Mouse (Mus musculus) limb, embryonic 14.5 days (tissue): ENCODE results near the gene Ube2h. TPM values are rescaled to one million over a fixed set of nuclear protein-coding genes. Genes with fewer than 3 reads are reported as not detected.

ENCODE experiments used
- ATAC-seq: fragments of 200-750 bp; cut with Nextera tagmentation; 2 replicates; pipeline ENCODE4 v1.8.0; 2017; ENCODE audit warnings: low read depth, moderate number of reproducible peaks, moderate TSS enrichment; ENCODE audit not compliant: low FRiP score
- DNase-seq: peaks from one replicate; pipeline ENCODE4 v3.0.0-alpha.2; 2015; ENCODE audit warnings: low spot score
- H3K27ac ChIP-seq: fragments of 300-500 bp; sonication (generic); replicated peaks from 2 replicates; pipeline ENCODE4 v1.5.1; 2014; ENCODE audit warnings: low read depth, mild to moderate bottlenecking, low read length, moderate library complexity, mixed read lengths
- H3K27me3 ChIP-seq: fragments of 300-500 bp; sonication (generic); 2 replicates; pipeline ENCODE4 v1.6.1; 2014; ENCODE audit warnings: low read length, mixed read lengths; ENCODE audit not compliant: control insufficient read depth, insufficient read depth
- H3K36me3 ChIP-seq: fragments of 300-500 bp; sonication (generic); 2 replicates; pipeline ENCODE4 v1.6.1; 2014; ENCODE audit warnings: mild to moderate bottlenecking, low read length, moderate library complexity, mixed read lengths; ENCODE audit not compliant: control insufficient read depth, insufficient read depth
- H3K4me1 ChIP-seq: fragments of 300-500 bp; sonication (generic); 2 replicates; pipeline ENCODE4 v1.6.1; 2014; ENCODE audit warnings: antibody characterized with exemption, low read length, mixed read lengths; ENCODE audit not compliant: control insufficient read depth, insufficient read depth
- H3K4me2 ChIP-seq: fragments of 300-500 bp; sonication (generic); replicated peaks from 2 replicates; pipeline ENCODE4 v1.6.1; 2014; ENCODE audit warnings: low read depth, mild to moderate bottlenecking, low read length, moderate library complexity; ENCODE audit not compliant: severe bottlenecking
- H3K4me3 ChIP-seq: fragments of 300-500 bp; sonication (generic); replicated peaks from 2 replicates; pipeline ENCODE4 v1.5.1; 2014; ENCODE audit warnings: low read length
- H3K9ac ChIP-seq: fragments of 300-500 bp; sonication (generic); 2 replicates; pipeline ENCODE4 v1.6.1; 2014; ENCODE audit warnings: mild to moderate bottlenecking, low read depth, low read length, moderate library complexity; ENCODE audit not compliant: severe bottlenecking
- H3K9me3 ChIP-seq: fragments of 300-500 bp; sonication (generic); 2 replicates; pipeline ENCODE4 v1.6.1; 2016; ENCODE audit warnings: low read length; ENCODE audit not compliant: control insufficient read depth
- POLR2A ChIP-seq: fragments of 200-500 bp; IDR thresholded peaks from 2 replicates; pipeline ENCODE4 v1.8.0; 2012; ENCODE audit warnings: inconsistent platforms, mild to moderate bottlenecking, moderate library complexity, borderline replicate concordance; ENCODE audit not compliant: insufficient read depth, insufficient read length; ENCODE audit errors: extremely low read depth
- WGBS: fragments of 180-500 bp; shearing (Covaris S2); extraction: QIAGEN DNeasy Blood & Tissue Kit; methylation state at CpG from one replicate; pipeline ENCODE4 v1.1.7; 2014; 5-methylcytosine and 5-hydroxymethylcytosine counted together
- polyA plus RNA-seq, 2 experiments: library from polyadenylated mRNA; depleted of rRNA in 1 of 2; stranded (reverse) in 1 of 2; unstranded in 1 of 2; fragments of >200 nt; fragmentation: Nextera tagmentation in 1 of 2; extraction: Ambion mirVana in 1 of 2; gene quantifications; 2 replicates each; pipeline versions ENCODE4 v1.2.1 to v1.2.3; 2012 to 2014

Gene Ube2h
- polyA plus RNA-seq, 2 experiments: 43.0 to 50.1 TPM

- 73% methylated on average over 5 of the region's 5 CpGs for WGBS
Measured at GRCm38 (mm10) chr6:30228353-30228752, 76.0 kb downstream of the Ube2h start.

GRCm38 (mm10) chr6:30226971-30227700 lies 77.2 kb downstream of the Ube2h start:
- no peak for TF ChIP-seq POLR2A
- Histone ChIP-seq H3K4me3 (no peak overlapping the region), H3K27ac (no peak overlapping the region), H3K9me3 (no peaks in the 10 kb centered on the region), H3K4me2 (no peak overlapping the region), H3K27me3 (no peaks in the 10 kb centered on the region), H3K36me3 (peaks cover 20% of the 10 kb centered on the region), H3K9ac (no peak overlapping the region), H3K4me1 (no peaks in the 10 kb centered on the region)
- no peak for ATAC-seq
- WGBS: 60% methylated on average over 7 of the region's 7 CpGs
- no peak for DNase-seq

More at GRCm38 (mm10) chr6:30228353-30228752, 76.0 kb downstream of the Ube2h start:
- Histone ChIP-seq H3K9ac (no peak overlapping the region), H3K27ac (no peak overlapping the region), H3K36me3 (peaks cover 22% of the 10 kb centered on the region), H3K9me3 (no peaks in the 10 kb centered on the region), H3K4me2 (no peak overlapping the region), H3K27me3 (no peaks in the 10 kb centered on the region), H3K4me1 (no peaks in the 10 kb centered on the region), H3K4me3 (no peak overlapping the region)
- DNase-seq (no peak), ATAC-seq (no peak)
- TF ChIP-seq POLR2A: no peak

- Histone ChIP-seq H3K4me2 (no peak overlapping the region), H3K27me3 (no peaks in the 10 kb centered on the region)
- 88% methylated on average over 1 of the region's 1 CpGs for WGBS
Measured at GRCm38 (mm10) chr6:30224693-30225092, 79.6 kb downstream of the Ube2h start.

GRCm38 (mm10) chr6:30222321-30222720 lies 82.0 kb downstream of the Ube2h start:
- no peak overlapping the region for H3K4me3 ChIP-seq
- no peak for ATAC-seq
- H3K4me2 ChIP-seq: no peak overlapping the region
- H3K9me3 ChIP-seq: no peaks in the 10 kb centered on the region
- H3K27ac ChIP-seq: no peak overlapping the region
- TF ChIP-seq POLR2A: no peak
- H3K9ac ChIP-seq: no peak overlapping the region
- peaks cover 37% of the 10 kb centered on the region for H3K36me3 ChIP-seq
- DNase-seq: no peak
- H3K27me3 ChIP-seq: no peaks in the 10 kb centered on the region
- no peaks in the 10 kb centered on the region for H3K4me1 ChIP-seq
- WGBS: 89% methylated on average over 1 of the region's 1 CpGs

More at GRCm38 (mm10) chr6:30224693-30225092, 79.6 kb downstream of the Ube2h start:
- Histone ChIP-seq H3K36me3 (peaks cover 25% of the 10 kb centered on the region), H3K4me3 (no peak overlapping the region), H3K27ac (no peak overlapping the region), H3K9ac (no peak overlapping the region), H3K9me3 (no peaks in the 10 kb centered on the region), H3K4me1 (no peaks in the 10 kb centered on the region)
- DNase-seq (no peak), ATAC-seq (no peak)
- no peak for TF ChIP-seq POLR2A

- H3K36me3 ChIP-seq: peaks cover 38% of the 10 kb centered on the region
- WGBS: 93% methylated on average over 3 of the region's 3 CpGs
Measured at GRCm38 (mm10) chr6:30217581-30217980, 86.8 kb downstream of the Ube2h start.

GRCm38 (mm10) chr6:30212468-30212867 lies 91.9 kb downstream of the Ube2h start:
- Histone ChIP-seq H3K9ac (no peak overlapping the region), H3K27ac (no peak overlapping the region), H3K36me3 (peaks cover 17% of the 10 kb centered on the region), H3K9me3 (no peaks in the 10 kb centered on the region), H3K4me3 (no peak overlapping the region), H3K4me1 (no peaks in the 10 kb centered on the region), H3K27me3 (no peaks in the 10 kb centered on the region), H3K4me2 (no peak overlapping the region)
- TF ChIP-seq POLR2A: no peak
- ATAC-seq (no peak), DNase-seq (no peak)
- WGBS: 90% methylated on average over 8 of the region's 8 CpGs

More at GRCm38 (mm10) chr6:30217581-30217980, 86.8 kb downstream of the Ube2h start:
- no peaks in the 10 kb centered on the region for H3K27me3 ChIP-seq
- no peaks in the 10 kb centered on the region for H3K9me3 ChIP-seq
- TF ChIP-seq POLR2A: no peak
- H3K27ac ChIP-seq: no peak overlapping the region
- H3K9ac ChIP-seq: no peak overlapping the region
- H3K4me3 ChIP-seq: no peak overlapping the region
- ATAC-seq (no peak), DNase-seq (no peak)
- no peak overlapping the region for H3K4me2 ChIP-seq
- no peaks in the 10 kb centered on the region for H3K4me1 ChIP-seq
